Mouse (Mus musculus) urinary bladder, postnatal 14 days (tissue): ENCODE measurements around the gene Bag3.

ENCODE experiments used
- DNase-seq: peaks from one replicate; pipeline ENCODE4 v3.0.0; 2021; ENCODE audit warnings: low spot score

The Bag3 gene

GRCm38 (mm10) chr7:128523349-128523961 lies at the start of gene Bag3:
Gene Bag3 (plus strand): TSS chr7:128523616.
- DNase-seq, result peak; percentile 98

GRCm38 (mm10) chr7:128474322-128474721 lies 49.1 kb upstream of the Bag3 start:
- peak; percentile 80 for DNase-seq

DNA sequence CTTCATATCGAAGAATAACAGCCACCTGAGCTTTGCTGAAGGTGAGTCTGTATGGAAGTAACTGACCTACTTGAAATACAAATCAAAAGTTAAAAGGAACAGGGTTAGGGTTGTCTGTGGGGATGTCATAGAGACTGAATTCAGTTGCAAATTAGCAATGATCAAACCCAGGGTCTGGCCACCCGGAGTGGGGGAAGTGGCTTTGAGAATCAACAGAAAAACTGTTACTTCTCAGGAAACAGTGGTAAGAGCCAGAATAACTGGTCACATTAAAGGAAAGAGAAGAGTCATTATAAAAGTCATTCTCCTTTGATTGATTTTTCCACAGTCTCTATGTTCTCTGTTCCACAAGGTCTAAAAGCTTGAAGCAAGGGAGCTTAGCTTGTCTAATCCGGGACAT lies 34.4 kb upstream of the Bag3 start:
- DNase-seq, result no peak

DNA sequence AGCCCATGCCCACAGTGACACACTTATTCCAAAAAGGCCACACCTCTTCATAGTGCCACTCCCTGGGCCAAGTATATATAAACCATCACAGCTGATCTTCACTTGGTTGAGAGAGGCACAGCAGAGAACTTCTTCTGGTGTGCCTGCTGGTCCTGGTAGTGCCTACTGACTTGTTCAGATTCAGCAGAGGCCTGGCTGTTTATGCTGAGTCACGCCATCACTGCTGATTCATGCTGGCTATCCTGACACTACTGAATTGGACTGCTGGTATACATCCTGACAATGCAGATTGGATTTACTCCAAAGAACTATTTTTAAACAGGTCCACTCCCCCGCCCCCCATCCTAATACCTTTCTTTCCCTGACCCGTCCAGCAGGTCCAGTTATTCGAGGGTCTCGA lies 28.9 kb upstream of the Bag3 start:
- DNase-seq, result no peak

DNA sequence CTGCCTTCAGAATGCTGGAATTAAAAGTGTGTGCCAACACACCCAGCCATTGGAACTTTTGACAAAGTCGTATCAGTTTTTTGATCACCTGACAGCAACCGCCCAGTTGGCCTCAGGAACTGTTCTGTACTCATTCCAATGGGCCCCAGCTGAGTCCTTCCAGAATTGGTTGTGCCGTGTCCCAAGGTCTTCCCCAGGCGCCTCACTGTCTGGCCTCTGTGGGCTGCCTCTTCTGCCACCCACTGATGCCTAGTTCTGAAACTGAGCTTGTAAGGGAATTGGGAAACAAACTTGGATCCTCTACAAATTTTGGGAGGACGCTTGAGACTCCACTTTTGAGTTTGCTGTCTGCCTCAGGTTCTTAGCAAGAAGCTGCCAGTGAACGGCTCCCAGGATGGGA lies 23.6 kb upstream of the Bag3 start:
- DNase-seq, result no peak

GRCm38 (mm10) chr7:128504091-128504490 lies 19.3 kb upstream of the Bag3 start:
- no peak for DNase-seq

DNA sequence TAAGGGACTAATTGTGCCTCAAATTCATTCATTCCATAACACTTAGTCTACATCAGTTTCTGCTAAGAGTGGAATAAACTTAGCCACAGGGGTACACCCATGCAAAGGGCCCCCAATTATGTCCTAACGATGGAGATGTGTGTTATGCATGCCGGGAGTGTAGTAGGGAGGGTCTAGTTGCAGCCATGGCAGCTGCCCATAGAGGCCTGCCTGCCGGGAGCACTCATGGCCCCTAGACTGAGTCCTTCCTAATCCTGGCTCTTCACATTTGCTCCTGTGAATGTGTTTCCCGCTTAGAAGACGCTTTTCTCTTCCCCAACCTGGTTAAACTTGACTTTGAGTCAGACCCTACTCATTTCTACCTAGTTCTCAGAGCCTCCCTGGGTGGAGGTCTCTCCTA lies 11.5 kb upstream of the Bag3 start:
- DNase-seq, result no peak

DNA sequence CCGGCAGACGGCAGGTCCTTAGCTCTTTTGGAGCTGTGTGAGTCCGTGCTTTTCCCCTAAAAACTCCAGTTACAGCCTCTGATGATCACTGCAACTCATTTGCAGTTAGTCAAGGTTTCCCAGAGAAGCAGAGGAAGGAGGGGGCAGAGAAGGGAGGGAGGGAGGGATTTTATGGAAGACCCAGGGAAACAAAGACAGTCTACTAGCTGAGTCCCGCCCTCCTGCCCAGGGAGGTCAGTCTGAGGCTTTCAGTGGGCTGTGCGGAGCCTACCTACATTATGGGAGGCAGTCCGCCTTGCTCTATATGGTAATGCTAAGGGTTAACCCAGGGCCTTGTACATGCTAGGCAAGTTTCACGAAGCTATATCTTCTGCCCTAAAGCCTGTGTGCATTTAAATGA lies 9.9 kb upstream of the Bag3 start:
- no peak for DNase-seq

GRCm38 (mm10) chr7:128514341-128514740 lies 9.1 kb upstream of the Bag3 start:
- no peak for DNase-seq

DNA sequence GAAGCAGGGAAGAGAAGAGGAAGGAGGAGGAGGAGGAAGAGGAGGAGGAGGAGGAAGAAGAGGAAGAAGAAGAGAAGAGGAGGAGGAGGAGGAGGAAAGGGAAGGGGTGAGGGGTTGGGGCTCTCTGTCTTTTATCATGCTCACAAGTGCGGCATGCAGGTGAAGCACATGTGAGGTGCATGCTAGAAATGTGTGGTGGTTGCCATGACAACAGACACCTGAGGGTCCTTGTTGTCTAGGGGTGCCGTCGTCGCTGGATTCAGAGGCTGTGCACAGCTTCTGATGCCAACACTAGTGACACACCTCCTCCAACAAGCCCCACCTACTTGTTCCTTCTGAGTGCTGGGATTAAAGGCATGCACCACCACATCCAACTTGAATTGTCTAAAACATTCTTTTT lies 7.1 kb upstream of the Bag3 start:
- DNase-seq, result no peak

DNA sequence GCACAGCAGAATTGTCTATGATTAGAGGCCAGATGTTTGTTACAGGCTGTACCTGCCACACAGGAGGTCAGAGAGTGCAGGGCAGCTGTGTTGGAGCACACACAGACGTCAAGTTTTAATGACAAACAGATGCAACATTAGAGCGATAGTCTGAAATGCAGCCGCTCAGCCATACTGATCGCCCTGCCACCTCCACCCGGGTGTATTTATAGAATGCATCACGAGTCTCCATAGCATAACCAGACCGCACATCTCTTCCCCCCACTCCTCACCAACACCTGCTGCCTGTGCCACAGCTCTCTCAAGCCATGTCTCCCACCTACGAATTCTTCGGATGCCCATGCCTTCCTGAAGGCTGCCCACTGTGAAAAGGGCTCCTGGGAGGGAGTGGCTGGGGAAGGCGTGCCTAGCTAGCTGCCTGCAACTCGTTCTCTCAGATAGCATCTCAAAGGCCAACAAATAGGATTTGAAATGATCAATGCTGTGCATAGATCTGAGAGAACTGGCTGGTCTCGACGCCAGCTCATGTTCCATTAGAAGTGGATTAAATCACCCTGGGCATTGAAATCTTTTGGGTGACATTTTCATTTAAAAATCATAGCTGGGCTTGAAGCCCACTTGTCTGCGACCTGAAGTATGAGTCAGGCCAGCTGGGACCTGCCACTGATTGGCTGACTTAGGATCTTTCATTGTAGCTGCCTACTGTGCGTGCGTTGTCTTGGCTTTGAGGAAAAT lies 3.9 kb upstream of the Bag3 start:
- DNase-seq, result no peak

DNA sequence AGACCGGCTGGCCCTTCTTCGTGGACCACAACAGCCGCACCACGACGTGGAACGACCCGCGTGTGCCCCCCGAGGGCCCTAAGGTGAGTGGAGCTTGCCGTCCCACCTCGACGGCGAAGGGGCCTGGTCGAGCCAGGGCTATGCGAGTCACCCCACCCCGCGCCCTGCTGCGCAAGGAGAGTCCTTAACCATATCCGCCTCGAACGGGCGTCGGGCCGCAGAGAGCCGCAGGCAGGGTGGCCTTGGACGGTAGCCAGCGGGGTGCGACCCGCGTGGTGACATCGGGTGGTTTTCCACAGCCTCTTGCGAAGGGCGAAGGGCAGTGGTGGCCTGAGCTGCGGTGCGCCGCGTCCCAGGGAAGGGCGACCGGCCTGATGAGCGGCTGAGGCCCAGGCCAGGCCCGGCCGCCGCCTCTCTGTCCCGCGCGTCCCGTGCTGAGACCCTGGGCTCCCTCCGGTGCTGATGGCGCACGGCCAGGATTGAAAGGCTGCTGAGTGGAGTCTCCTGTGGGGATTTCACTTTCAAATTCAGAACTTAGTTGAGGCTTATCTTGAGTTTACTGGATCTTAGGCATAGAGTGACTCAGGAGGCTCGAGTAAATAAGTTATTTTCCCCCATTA lies 656 bp downstream of the Bag3 start:
- peak; percentile 72 for DNase-seq

DNA sequence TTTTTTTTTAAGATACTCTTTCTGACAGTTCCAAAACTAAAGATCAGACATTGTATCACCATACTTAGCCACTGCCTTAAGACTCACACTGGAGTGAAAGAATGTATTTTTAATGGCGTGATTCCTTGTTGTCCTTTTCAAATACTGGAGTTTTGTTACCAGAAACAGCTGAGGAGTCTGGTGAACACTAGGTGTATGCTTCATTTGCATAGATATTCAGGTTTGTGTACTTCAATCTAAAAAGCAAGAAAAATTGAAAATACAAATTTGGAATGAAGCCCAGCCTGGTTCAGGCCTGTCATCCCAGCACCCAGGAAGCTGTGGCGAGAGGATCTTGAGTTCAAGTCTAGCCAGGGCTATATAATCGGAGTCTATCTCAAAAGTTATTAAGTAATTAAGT lies 1.2 kb downstream of the Bag3 start:
- no peak for DNase-seq

- peak; percentile 60 for DNase-seq
These were observed 3.2 kb downstream of the Bag3 start for GRCm38 (mm10) chr7:128526611-128527010.

DNA sequence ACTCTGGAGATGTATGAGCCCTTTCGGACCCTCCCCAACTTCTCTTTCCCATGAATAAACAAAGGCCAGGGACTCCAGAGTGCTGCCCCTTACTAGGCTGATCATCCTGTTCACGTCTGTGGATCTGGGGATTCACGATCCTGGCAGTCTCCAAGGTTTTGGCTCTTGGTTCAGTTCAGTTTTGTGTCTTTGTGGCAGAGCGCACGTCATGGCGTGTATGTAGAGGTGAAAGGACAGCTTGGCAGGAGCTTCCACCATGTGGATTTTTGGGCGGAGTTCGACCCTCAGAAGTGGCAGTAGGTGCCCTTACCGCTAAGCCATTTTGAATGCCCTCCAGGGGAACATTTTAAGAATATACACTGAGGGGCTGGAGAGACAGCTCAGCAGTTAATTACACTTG lies 5.2 kb downstream of the Bag3 start:
- no peak for DNase-seq

- DNase-seq, result no peak
These were observed 5.7 kb downstream of the Bag3 start for GRCm38 (mm10) chr7:128529126-128529525.

DNA sequence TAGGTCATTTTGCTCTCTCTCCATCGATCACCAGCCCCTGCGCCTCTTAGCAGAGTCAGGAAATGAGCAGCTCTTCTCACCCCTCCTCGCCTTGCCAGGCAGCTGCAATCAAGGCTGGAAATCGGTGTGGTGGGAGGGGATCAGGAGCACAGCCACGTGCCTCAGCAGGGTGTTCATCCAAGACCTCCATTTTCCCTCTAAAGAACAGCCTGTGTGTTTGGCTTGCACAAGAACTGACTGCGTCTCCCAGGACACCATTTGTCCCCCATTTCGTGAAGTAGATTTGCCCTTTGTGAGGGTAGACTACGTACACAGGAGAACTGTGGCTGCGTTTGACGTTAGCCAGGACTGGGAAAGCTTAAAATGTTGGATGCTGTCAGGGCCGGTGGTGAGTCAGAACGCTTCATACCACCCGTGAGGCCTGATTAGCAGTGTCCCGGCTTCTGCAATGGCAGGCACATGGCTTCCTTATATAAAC lies 6.2 kb downstream of the Bag3 start:
- peak; percentile 59 for DNase-seq

GRCm38 (mm10) chr7:128531031-128531430 lies 7.6 kb downstream of the Bag3 start:
- no peak for DNase-seq

- DNase-seq, result peak; percentile 84
These were observed 8.5 kb downstream of the Bag3 start for GRCm38 (mm10) chr7:128531929-128532328.

DNA sequence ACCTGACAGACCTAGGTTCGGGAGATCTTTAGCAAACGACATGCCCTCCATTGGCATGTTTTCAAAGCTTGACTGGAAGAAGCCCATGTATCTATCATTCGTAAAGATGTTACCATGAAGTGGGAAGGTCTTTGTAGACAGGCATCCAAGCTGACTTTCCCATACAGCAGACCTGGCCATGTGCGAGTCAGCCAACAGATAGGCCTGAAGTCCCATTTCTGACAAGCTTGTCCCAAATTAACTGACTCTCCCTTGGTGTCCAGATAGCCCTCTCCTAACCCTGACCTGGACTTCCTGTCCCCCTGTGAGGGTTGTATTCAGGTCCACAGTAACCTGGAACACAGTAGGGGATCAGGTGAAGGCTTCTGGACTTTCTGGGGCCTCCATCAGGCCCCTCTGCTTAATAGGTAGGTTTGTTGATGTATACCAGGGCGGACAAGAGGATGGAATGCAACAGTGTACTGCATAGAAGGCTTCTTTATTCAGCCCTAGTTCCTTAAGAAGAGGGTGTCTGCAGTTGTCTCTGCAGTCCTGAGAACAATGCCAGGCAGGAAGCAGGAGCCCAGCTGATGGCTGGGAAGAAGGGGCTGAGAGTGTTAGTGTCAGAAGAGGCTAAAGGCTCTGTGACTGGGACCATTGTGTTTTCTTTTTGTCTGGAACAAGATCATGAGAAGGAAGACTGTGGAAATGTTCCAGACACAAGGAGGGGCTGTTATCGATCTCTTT lies 9.2 kb downstream of the Bag3 start:
- DNase-seq, result no peak

- DNase-seq, result no peak
These were observed 11.6 kb downstream of the Bag3 start for GRCm38 (mm10) chr7:128534984-128535491.

DNA sequence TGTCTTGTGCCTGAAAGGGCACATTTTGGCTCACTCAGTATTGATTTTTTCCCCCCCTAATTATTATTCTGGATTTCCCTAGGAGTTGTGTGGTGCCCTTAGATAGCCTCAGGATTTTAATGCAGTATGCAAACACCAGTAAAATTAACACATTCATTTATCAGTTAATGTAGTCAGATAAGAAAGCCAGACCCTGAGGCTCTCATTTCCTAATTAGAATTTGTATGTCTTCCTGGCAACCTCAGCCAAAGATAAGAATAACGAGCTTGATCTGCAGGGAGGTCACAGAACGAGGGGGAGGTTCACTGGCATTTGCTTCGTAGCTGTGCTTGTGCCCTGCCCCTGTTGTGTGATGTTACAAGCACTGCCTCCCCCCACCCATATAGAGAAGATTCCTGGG lies 12.7 kb downstream of the Bag3 start:
- DNase-seq, result no peak
